Mouse (Mus musculus) limb, embryonic 15.5 days (tissue): ENCODE results near the gene Tmc3. TPM values are rescaled to one million over a fixed set of nuclear protein-coding genes. Genes with fewer than 3 reads are reported as not detected.

Experiments used
- ATAC-seq: fragments of 200-750 bp; cut with Nextera tagmentation; 2 replicates; pipeline ENCODE4 v1.8.0; 2017; ENCODE audit warnings: low read depth, moderate TSS enrichment; ENCODE audit not compliant: insufficient number of reproducible peaks, low FRiP score, low TSS enrichment
- H3K27ac ChIP-seq: fragments of 300-500 bp; sonication (generic); 2 replicates; pipeline ENCODE4 v1.5.1; 2015; ENCODE audit warnings: moderate library complexity, mild to moderate bottlenecking, inconsistent platforms
- H3K27me3 ChIP-seq: fragments of 300-500 bp; sonication (generic); 2 replicates; pipeline ENCODE4 v1.6.1; 2015; ENCODE audit warnings: inconsistent platforms
- H3K36me3 ChIP-seq: fragments of 300-500 bp; sonication (generic); 2 replicates; pipeline ENCODE4 v1.6.1; 2015; ENCODE audit warnings: inconsistent platforms
- H3K4me1 ChIP-seq: fragments of 300-500 bp; sonication (generic); 2 replicates; pipeline ENCODE4 v1.6.1; 2015; ENCODE audit warnings: inconsistent platforms
- H3K4me2 ChIP-seq: fragments of 300-500 bp; sonication (generic); 2 replicates; pipeline ENCODE4 v1.6.1; 2015; ENCODE audit warnings: mild to moderate bottlenecking, inconsistent platforms
- H3K4me3 ChIP-seq: fragments of 300-500 bp; sonication (generic); 2 replicates; pipeline ENCODE4 v1.5.1; 2015; ENCODE audit warnings: mild to moderate bottlenecking, inconsistent platforms
- H3K9ac ChIP-seq: fragments of 300-500 bp; sonication (generic); 2 replicates; pipeline ENCODE4 v1.6.1; 2015; ENCODE audit warnings: inconsistent platforms
- H3K9me3 ChIP-seq: fragments of 300-500 bp; sonication (generic); 2 replicates; pipeline ENCODE4 v1.6.1; 2016; ENCODE audit warnings: inconsistent platforms
- WGBS: fragments of 180-500 bp; shearing (Covaris S2); methylation state at CpG from one replicate; pipeline ENCODE4 v1.1.7; 2015; 5-methylcytosine and 5-hydroxymethylcytosine counted together
- polyA plus RNA-seq: library from polyadenylated mRNA; unstranded; fragments of >200 nt; fragmentation: Nextera tagmentation; extraction: Ambion mirVana; gene quantifications from 2 replicates; pipeline ENCODE4 v1.2.1, GENCODE M21; 2015

Gene Tmc3
- polyA plus RNA-seq, 1 experiment from 2014 or later = 0.91 TPM

DNA sequence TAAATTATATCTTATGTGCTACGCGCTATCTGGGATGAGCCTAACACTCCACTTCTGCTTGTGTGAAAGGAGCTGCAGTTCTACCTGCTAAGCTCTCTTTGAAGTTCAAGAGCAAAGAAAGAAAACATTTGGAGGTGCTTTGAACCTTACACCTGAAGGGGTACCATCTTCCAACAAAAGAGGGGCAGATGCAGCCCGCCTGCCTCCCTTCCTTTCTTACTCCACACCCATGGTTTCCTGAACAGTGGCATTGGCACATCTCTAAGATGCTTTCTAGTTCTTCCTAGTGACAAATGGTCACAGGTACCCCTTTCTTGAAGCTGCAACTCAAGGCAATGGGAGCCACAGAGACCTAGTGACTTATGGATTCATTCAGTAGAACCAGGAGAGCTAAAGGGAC lies 77.0 kb downstream of the Tmc3 start:
- no peak overlapping the region for H3K4me3 ChIP-seq
- no peaks in the 10 kb centered on the region for H3K27me3 ChIP-seq
- H3K9me3 ChIP-seq = no peaks in the 10 kb centered on the region
- no peak overlapping the region for H3K27ac ChIP-seq
- no peak overlapping the region for H3K9ac ChIP-seq
- H3K36me3 ChIP-seq = peaks cover 9% of the 10 kb centered on the region; the same call in 1 of the 2 replicates
- H3K4me2 ChIP-seq = no peak overlapping the region
- 94% methylated on average over 3 of the region's 3 CpGs for WGBS
- no peak for ATAC-seq
- H3K4me1 ChIP-seq = no peaks in the 10 kb centered on the region

- H3K27me3 ChIP-seq = no peaks in the 10 kb centered on the region
- H3K4me1 ChIP-seq = no peaks in the 10 kb centered on the region
- 84% methylated on average over 6 of the region's 6 CpGs for WGBS
Observed at GRCm38 (mm10) chr7:83662711-83663375, 78.1 kb downstream of the Tmc3 start.

GRCm38 (mm10) chr7:83666087-83666595 lies 81.4 kb downstream of the Tmc3 start:
- Histone ChIP-seq H3K36me3 (0 out of 2 replicates have a peak, but pooled peaks cover 4% of the 10 kb centered on the region), H3K9me3 (no peaks in the 10 kb centered on the region), H3K27me3 (no peaks in the 10 kb centered on the region), H3K4me1 (no peaks in the 10 kb centered on the region), H3K9ac (no peak overlapping the region), H3K4me3 (no peak overlapping the region), H3K27ac (no peak overlapping the region), H3K4me2 (no peak overlapping the region)
- 86% methylated on average over 4 of the region's 4 CpGs for WGBS
- ATAC-seq = no peak

More at GRCm38 (mm10) chr7:83662711-83663375, 78.1 kb downstream of the Tmc3 start:
- H3K36me3 ChIP-seq = peaks cover 13% of the 10 kb centered on the region; the same call in 1 of the 2 replicates
- H3K4me3 ChIP-seq = no peak overlapping the region
- no peak overlapping the region for H3K4me2 ChIP-seq
- H3K27ac ChIP-seq = no peak overlapping the region
- H3K9me3 ChIP-seq = no peaks in the 10 kb centered on the region
- no peak overlapping the region for H3K9ac ChIP-seq
- ATAC-seq = no peak

DNA sequence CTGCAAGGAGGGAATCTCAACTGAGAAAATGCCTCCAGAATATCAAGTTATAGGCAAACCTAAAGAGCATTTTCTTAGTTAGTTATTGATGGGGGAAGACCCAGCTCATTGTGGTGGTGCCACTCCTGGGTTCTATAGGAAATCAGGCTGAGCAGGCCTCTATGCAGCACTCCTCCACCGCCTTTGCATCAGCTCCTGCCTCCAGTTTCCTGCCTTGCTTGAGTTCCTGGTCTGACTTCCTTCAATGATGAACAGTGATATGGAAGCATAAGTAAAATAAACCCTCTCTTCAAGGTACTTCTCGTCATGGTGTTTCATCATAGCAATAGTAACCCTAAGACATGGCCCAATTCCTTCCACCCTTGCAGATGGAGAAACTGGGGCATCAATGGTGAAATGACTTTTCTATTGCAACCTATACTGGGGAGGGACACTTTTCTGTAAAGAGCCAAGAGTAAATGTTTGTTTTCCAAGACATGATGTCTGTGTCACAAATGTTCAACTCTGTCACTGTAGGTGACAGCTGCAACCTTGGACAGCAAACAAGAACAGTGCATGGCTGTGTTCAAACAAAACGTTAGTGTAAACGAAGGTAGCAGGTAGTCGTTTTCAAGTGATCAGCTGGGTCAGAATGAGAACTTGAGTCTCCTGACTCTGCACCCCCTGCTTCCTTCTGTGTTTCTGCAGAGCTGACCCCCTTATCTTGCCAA lies 83.4 kb downstream of the Tmc3 start:
- Histone ChIP-seq H3K9me3 (no peaks in the 10 kb centered on the region), H3K4me2 (no peak overlapping the region), H3K27ac (no peak overlapping the region), H3K4me1 (no peaks in the 10 kb centered on the region), H3K27me3 (no peaks in the 10 kb centered on the region), H3K4me3 (no peak overlapping the region), H3K9ac (no peak overlapping the region), H3K36me3 (0 out of 2 replicates have a peak, but pooled peaks cover 4% of the 10 kb centered on the region)
- ATAC-seq = no peak
- WGBS = 84% methylated on average over 5 of the region's 5 CpGs

GRCm38 (mm10) chr7:83668724-83669123 lies 84.0 kb downstream of the Tmc3 start:
- Histone ChIP-seq H3K4me1 (no peaks in the 10 kb centered on the region), H3K4me3 (no peak overlapping the region), H3K36me3 (peaks cover 7% of the 10 kb centered on the region; the same call in 1 of the 2 replicates), H3K4me2 (no peak overlapping the region), H3K27me3 (no peaks in the 10 kb centered on the region), H3K9me3 (no peaks in the 10 kb centered on the region), H3K9ac (no peak overlapping the region), H3K27ac (no peak overlapping the region)
- no peak for ATAC-seq
- WGBS = 6% methylated on average over 1 of the region's 1 CpGs

GRCm38 (mm10) chr7:83671573-83671972 lies 86.8 kb downstream of the Tmc3 start:
- no peaks in the 10 kb centered on the region for H3K4me1 ChIP-seq
- no peak for ATAC-seq

More at GRCm38 (mm10) chr7:83671573-83671972, 86.8 kb downstream of the Tmc3 start:
- no peak overlapping the region for H3K27ac ChIP-seq
- no peak overlapping the region for H3K4me2 ChIP-seq
- no peaks in the 10 kb centered on the region for H3K27me3 ChIP-seq
- peaks cover 17% of the 10 kb centered on the region for H3K36me3 ChIP-seq
- H3K9me3 ChIP-seq = no peaks in the 10 kb centered on the region
- H3K9ac ChIP-seq = no peak overlapping the region
- 85% methylated on average over 6 of the region's 6 CpGs for WGBS
- H3K4me3 ChIP-seq = no peak overlapping the region

Other genes starting within 250 kb of the Tmc3 start
- 36.8 and 38.9 TPM in 2 replicates for gene Stard5, start 47.0 kb downstream of the Tmc3 start, polyA plus RNA-seq
- 7.8 and 8.4 TPM in 2 replicates for gene Il16, start 160.8 kb downstream of the Tmc3 start, polyA plus RNA-seq
- gene Cfap161, start 210.0 kb downstream of the Tmc3 start, polyA plus RNA-seq = 0.18 TPM in 1 of 2 replicates, not detected in the other